Mouse (Mus musculus) bone marrow, adult 2 months (tissue): ENCODE data around the gene Slc6a6.

Experiments used
- CTCF ChIP-seq: fragments of 200-500 bp; IDR thresholded peaks from 2 replicates; pipeline ENCODE4 v1.5.1; 2011; ENCODE audit warnings: low read length, control low read depth; ENCODE audit not compliant: control insufficient read depth, insufficient read depth
- POLR2A ChIP-seq: fragments of 200-500 bp; IDR thresholded peaks from 2 replicates; pipeline ENCODE4 v1.6.1; 2011; ENCODE audit warnings: low read depth, mild to moderate bottlenecking, control low read depth, low read length, borderline replicate concordance; ENCODE audit not compliant: control insufficient read depth

DNA sequence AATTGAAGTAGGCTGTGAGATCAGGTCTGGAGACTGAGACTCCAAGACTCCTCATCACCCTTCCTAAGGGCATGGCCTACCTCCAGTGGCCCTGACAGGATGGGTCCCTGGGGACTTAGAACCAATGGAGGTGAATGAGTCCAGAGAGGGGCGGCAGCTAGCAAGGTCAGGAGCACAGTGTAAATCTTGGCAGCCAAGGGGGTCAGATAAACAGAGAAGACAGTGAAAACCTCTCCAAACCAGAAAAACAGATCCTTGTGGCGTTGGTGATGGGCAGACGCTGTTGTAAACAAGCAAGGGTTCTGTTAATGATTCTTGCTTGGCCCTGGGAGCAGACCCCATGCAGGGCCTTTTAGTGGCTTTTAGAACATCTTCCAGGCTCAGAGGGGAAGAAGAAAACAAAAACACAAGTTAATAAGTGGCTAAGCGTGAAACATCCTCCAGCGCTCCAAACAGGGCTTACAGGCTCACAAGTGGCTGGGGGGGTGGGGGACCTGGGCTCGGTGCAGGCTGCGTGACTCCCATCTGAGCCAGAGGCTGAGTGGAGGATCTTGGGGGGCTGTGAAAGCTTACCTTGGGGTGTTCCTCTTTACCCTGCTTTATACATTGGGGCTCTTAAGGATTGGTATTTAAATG lies 62.2 kb downstream of the Slc6a6 start:
- TF ChIP-seq CTCF (no peak), POLR2A (no peak)
